In the genomic region with DNA sequence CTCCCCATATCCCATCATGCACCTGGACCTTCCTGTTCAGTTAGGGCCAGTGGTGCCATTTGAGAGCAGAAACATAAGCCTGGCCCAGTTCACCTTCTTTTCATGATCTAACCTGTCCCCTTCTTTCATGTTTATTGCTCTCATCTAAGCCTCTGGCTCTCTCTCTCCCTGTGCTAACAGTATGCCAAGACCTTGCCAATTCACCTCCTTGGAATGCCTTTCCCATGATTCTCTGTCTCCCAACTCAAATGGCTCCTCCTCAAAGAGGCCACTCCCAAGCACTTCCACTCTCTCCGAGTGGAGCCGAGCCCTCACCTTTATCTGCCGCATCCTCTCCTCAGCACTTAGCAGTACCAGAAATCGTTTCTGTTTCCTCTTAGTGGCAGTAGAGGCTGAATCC, we compare ENCODE assay signal across 13 mouse cellular contexts.
DNase-seq lines count a peak whose midpoint lies in the region; ATAC-seq lines count a peak whose summit lies in the region.
"Had no signal": no experiment of that assay in that cellular context is flagged by ENCODE, and none has a peak within 500 bp of the region (broad histone marks: within the 10 kb centered on the region; RNA-seq: fewer than 3 reads in every experiment).

No protein-coding gene starts in this region.

- H3K36me3 ChIP-seq in kidney, embryonic 14.5 days (ENCODE audit: control insufficient read depth, insufficient read depth, low read length): no peaks in the 10 kb centered on the region
- no peaks in the 10 kb centered on the region for H3K36me3 ChIP-seq in neural tube, embryonic 12.5 days
- no peaks in the 10 kb centered on the region for H3K36me3 ChIP-seq in hindbrain, embryonic 12.5 days
- H3K36me3 ChIP-seq: liver, embryonic 15.5 days had no signal

- H3K27ac ChIP-seq in kidney, embryonic 14.5 days (ENCODE audit: low read depth, low read length): peak overlapping the region; percentile 62; the same call in 1 of the 2 replicates
- H3K27ac ChIP-seq in neural tube, embryonic 12.5 days: 0 out of 2 replicates have a peak overlapping the region, but pooled peaks have one; percentile 32
- H3K27ac ChIP-seq in hindbrain, embryonic 12.5 days: peak overlapping the region; percentile 85
- H3K27ac ChIP-seq: liver, embryonic 15.5 days had no signal

- H3K9me3 ChIP-seq in kidney, embryonic 14.5 days (ENCODE audit: control insufficient read depth, low read length): no peaks in the 10 kb centered on the region
- H3K9me3 ChIP-seq in neural tube, embryonic 12.5 days: no peaks in the 10 kb centered on the region
- no peaks in the 10 kb centered on the region for H3K9me3 ChIP-seq in hindbrain, embryonic 12.5 days (replicated peaks)
- H3K9me3 ChIP-seq: embryonic facial prominence, embryonic 12.5 days; liver, embryonic 15.5 days had no signal

- H3K4me3 ChIP-seq in kidney, embryonic 14.5 days (ENCODE audit: low read length): no peak overlapping the region
- H3K4me3 ChIP-seq in neural tube, embryonic 12.5 days: no peak overlapping the region
- no peak overlapping the region for H3K4me3 ChIP-seq in hindbrain, embryonic 12.5 days
- H3K4me3 ChIP-seq: embryonic facial prominence, embryonic 12.5 days; liver, embryonic 15.5 days had no signal

- WGBS in kidney, embryonic 14.5 days: 84% methylated on average over 4 of the region's 4 CpGs
- WGBS in neural tube, embryonic 12.5 days: 94% methylated on average over 4 of the region's 4 CpGs
- 90% methylated on average over 4 of the region's 4 CpGs for WGBS in hindbrain, embryonic 12.5 days

- H3K9ac ChIP-seq in kidney, embryonic 14.5 days (ENCODE audit: low read depth, low read length): no peak overlapping the region
- H3K9ac ChIP-seq in neural tube, embryonic 12.5 days: no peak overlapping the region
- H3K9ac ChIP-seq in hindbrain, embryonic 12.5 days: no peak overlapping the region
- H3K9ac ChIP-seq: embryonic facial prominence, embryonic 12.5 days; liver, embryonic 15.5 days had no signal

- peaks cover 57% of the 10 kb centered on the region for H3K4me1 ChIP-seq in kidney, embryonic 14.5 days (ENCODE audit: control insufficient read depth, insufficient read depth, low read length)
- H3K4me1 ChIP-seq in neural tube, embryonic 12.5 days: peaks cover 81% of the 10 kb centered on the region
- peaks cover 91% of the 10 kb centered on the region for H3K4me1 ChIP-seq in hindbrain, embryonic 12.5 days
- H3K4me1 ChIP-seq: liver, embryonic 15.5 days had no signal

- no peaks in the 10 kb centered on the region for H3K27me3 ChIP-seq in kidney, embryonic 14.5 days (ENCODE audit: control insufficient read depth, insufficient read depth, low read length)
- no peaks in the 10 kb centered on the region for H3K27me3 ChIP-seq in neural tube, embryonic 12.5 days (replicated peaks)
- no peaks in the 10 kb centered on the region for H3K27me3 ChIP-seq in hindbrain, embryonic 12.5 days
- H3K27me3 ChIP-seq: embryonic facial prominence, embryonic 12.5 days; liver, embryonic 15.5 days had no signal

- no peak overlapping the region for H3K4me2 ChIP-seq in kidney, embryonic 14.5 days (replicated peaks; ENCODE audit: low read depth, low read length)
- H3K4me2 ChIP-seq in neural tube, embryonic 12.5 days (replicated peaks): no peak overlapping the region
- no peak overlapping the region for H3K4me2 ChIP-seq in hindbrain, embryonic 12.5 days (replicated peaks)
- H3K4me2 ChIP-seq: embryonic facial prominence, embryonic 12.5 days; liver, embryonic 15.5 days had no signal

- DNase-seq in kidney, adult 11 months: no peak
- DNase-seq in neural tube, embryonic 10.5 days (ENCODE audit: extremely low spot score, low spot score): no peak
- DNase-seq in spleen, postnatal 14 days (ENCODE audit: low spot score in 2 of 2): no peak
- no peak for DNase-seq in c-Kit-positive CD71-positive TER-119-positive erythroid progenitor cells, embryonic 14.5 days (ENCODE audit: low spot score)
- DNase-seq: adrenal gland, adult 2 months; cerebellum, postnatal 25 days; right cerebral cortex, postnatal 14 days; thymus, postnatal 36 days had no signal

- ATAC-seq in kidney, embryonic 14.5 days (ENCODE audit: low FRiP score, low TSS enrichment): no peak
- ATAC-seq in neural tube, embryonic 12.5 days (ENCODE audit: low FRiP score, low read depth): no peak
- ATAC-seq in hindbrain, embryonic 12.5 days (ENCODE audit: low FRiP score): no peak

Comparison
In these comparisons a context has a peak if more than half of its experiments do, and no peak if none do; other contexts are left out.
1. H3K27ac ChIP-seq: peak in every context shown above with its lines; median percentile 85 in hindbrain, embryonic 12.5 days; 62 in kidney, embryonic 14.5 days; 32 in neural tube, embryonic 12.5 days.